Mouse (Mus musculus) MEL-GATA-1-ER (cell line): ENCODE results near the gene Ist1.
A peak's percentile ranks its signal among the peaks of the same experiment; 100 is the strongest.

Experiments used
- DNase-seq: peaks from one replicate; pipeline ENCODE4 v3.0.0-alpha.2; 2012; ENCODE audit warnings: low read depth; ENCODE audit errors: extremely low read depth

The Ist1 gene

DNA sequence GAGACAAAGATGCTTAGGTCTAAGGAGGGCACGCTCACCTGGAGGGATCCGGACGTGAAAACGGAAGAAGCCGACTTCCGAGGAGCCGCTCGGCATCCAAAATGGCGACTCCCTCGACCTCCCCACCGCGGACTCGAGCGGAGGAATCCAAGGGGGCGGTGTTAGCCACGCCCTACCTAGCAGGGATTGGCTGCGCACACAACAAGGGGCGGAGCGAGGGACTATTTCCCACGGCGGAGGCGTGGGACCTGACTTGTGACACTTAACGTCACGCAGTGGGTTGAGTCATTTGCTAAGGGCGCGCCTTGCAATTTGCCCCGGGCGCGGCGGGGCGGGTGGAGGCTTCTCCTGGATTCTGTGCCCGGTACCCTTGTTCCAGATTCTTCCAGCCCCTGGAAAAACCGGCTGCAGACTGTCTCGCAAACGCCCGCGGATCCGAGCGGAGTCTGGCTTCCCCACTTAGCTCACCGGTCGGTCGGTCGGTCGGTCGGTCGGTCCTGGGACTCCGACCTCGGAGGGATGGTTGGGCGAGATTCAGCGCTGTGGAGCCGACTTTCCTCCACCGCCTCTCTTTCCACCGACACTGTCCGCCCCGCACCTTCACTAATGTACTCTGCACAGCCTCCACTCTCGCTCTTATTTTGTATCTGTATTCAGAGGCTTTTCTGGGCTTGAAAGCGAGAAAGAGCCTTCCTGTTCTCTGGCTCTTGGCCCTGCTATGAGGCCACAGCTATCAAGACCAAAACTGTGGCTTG lies at the start of gene Ist1:
Gene Ist1, minus strand, starts transcription at position 115 of the 755 bp plus-strand sequence.
- peak; percentile 97 for DNase-seq

GRCm38 (mm10) chr8:109738049-109738380 lies 45.0 kb upstream of the Ist1 start:
- no peak for DNase-seq

DNA sequence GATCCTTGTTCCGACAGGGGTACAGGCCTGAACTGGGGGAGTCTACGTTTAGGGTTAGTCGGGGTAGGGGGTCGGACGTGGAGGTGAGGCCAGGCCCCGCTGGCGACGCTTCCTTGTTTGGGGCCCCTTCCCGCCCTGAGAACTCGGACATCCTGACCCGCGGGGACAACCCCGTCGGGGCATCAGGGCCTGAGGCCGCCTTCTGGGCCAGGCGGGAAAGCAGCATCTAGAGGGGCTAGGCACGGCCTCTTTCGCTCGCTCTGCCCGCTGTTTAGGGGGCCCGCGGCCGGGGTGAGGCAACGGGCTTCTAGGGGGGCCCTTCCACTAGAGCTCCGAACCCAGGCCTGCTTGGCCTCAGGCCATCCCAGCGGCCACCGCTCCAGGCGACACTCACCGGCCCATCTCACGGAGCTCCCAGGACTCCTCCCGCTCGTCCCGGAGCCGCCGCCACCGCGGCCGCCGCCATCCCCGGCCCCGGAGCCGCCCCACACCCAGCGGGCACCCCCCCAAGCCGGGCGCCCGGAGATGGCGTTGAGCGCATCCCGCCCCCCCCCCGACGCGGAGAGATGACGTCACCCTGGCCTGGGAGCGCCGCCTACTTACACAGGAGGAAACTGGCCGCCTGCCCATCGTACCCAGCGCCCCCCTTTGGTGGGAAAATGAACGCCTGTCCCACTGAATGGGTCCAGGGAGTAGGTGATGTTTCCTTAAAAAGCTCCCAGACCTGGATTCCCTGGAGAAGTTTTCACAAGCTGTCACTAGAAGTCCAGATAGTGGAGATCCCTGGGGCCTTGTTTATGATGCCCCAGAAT lies 44.4 kb upstream of the Ist1 start, which contains the start of gene Atxn1l:
Gene Atxn1l, minus strand, starts transcription at position 503 of the 812 bp plus-strand sequence.
- peak; percentile 25 for DNase-seq

GRCm38 (mm10) chr8:109736819-109737218 lies 43.8 kb upstream of the Ist1 start:
- DNase-seq, result no peak

GRCm38 (mm10) chr8:109734018-109734417 lies 41.0 kb upstream of the Ist1 start:
- DNase-seq, result no peak

- DNase-seq, result no peak
Observed at GRCm38 (mm10) chr8:109731012-109731411, 38.0 kb upstream of the Ist1 start.

- no peak for DNase-seq
Observed at GRCm38 (mm10) chr8:109725106-109725505, 32.0 kb upstream of the Ist1 start.

DNA sequence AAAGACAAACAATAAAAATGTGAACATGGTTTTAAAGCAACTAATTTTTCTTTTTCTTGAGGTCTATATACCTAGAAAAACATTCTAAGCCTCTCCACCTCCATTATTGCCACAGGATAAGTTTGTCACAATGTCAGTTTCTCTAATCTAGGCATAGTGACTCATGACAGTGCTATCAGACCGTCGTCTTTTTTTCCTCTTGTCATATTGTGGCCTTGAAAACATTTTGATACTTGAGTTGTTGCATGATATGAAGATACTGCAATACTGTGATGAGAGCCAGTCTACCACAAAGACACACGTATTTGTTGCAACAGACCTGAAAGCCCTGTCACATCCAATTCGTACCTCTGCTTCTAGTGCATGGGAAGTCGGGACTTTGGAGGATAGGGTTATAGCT lies 21.9 kb upstream of the Ist1 start:
- no peak for DNase-seq

DNA sequence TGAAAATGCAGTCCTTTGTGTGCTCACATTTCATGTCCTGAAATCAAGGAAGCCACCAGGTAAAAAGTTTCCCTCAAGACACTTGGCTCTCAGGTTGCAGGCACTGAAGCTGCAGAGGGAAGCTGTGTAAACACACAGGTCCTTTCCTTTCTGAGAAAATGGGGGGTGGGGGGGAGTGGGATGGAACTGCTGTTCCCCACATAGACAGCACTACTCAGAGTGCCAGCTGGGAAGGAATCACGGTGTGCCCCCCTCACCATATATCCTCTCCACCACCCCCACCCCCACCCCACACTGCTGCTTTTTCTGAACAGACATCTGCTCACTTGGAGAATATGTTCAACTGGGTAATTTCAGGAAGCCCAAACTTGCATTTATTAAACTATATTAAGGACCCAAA lies 19.5 kb upstream of the Ist1 start:
- DNase-seq, result no peak

GRCm38 (mm10) chr8:109707921-109708320 lies 14.9 kb upstream of the Ist1 start:
- no peak for DNase-seq

DNA sequence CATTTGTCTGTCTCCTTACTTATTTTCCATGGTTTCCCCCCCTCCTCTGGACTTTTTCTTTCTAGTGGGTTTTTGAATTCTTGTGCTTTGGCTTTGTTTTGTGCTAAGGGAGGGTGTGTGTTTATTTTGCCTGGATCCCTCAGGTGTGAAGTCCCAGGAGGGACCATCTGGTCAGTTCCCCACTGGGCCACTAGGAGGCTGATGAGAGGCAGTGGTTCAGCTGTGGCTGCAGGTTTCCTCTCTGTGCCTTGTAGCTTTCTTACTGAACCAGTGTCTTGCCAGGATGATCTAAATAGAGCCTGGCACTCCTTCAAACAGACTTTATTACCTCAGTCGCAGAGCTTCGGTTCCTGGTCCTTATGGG lies 13.8 kb upstream of the Ist1 start:
- DNase-seq, result peak; percentile 49

GRCm38 (mm10) chr8:109706076-109706873 lies 13.2 kb upstream of the Ist1 start:
- DNase-seq, result peak; percentile 10

GRCm38 (mm10) chr8:109705320-109706075 lies 12.4 kb upstream of the Ist1 start, which contains the start of gene Zfp821:
TSS of gene Zfp821 (plus strand) at chr8:109705546.
- peak; percentile 49 for DNase-seq

DNA sequence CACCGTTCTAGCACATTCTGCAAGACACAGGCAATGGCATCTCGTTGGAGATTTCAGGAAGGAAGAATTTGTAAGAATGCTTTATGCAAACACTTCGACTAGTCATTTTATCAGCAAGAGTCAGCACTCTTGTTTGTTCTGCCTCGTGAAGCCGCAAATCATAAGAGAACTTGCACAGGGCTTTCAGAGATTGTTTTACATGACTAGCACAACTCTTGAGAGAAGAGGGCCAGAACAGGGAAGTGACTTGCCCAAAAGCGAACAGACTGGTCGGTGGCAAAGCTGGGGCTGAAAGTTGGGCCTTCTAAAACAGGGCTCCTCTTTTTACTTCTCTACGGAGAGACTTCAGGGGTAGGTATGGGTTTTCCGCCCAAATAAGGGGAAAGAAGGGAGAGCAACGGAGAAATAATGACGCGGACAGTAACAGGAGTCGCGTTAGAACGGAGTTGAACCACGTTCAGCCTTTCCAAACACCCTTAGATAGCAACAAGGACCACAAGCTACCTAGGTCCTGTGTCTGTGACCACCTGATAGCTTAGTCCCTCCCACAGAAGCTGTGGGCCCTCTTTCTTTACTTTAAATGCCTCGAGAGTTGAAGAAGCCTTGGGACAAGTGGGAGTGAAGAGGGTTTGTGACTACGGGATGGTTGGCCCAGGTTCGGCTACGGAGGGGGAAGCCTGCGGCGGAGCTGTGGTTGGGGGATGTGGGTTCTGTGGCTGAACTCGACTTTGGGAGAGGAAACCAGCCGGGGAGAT lies 11.7 kb upstream of the Ist1 start:
- peak; percentile 71 for DNase-seq

DNA sequence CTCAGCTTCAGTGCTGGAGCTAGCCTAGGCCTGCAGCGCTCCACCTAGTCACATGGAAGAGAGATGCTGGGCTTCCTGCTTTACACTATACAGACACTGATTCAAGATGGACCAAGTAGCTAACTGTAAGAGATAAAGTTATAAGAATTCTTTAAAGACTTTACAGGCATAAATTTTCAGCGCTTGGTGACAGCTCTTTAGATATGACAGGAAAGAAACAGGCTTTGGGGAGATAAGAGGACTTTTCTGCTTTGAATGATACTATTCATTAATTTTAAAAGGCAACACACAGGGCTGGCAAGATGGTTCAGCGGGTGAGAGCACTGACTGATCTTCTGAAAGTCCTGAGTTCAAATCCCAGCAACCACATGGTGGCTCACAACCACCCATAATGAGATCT lies 5.4 kb upstream of the Ist1 start:
- DNase-seq, result peak; percentile 9

DNA sequence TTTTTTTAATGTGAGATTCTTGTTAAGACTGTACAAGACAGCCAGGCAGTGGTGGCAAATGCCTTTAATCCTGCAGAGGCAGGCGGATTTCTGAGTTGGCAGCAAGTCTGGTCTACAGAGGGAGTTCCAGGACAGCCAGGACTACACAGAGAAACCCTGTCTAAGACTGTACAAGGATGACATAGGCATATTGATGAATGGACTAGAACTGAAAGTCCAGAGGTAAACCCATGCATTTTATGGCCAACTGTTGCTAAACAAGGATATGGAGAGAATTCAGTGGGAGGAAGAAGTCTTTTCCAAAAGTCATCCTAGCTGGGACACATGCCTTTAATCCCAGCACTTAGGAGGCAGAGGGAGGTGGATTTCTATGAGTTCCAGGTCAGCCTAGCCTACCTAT lies 4.7 kb upstream of the Ist1 start:
- no peak for DNase-seq

- DNase-seq, result no peak
Observed at GRCm38 (mm10) chr8:109694154-109694553, 1.1 kb upstream of the Ist1 start.

GRCm38 (mm10) chr8:109692443-109693145 lies 466 bp downstream of the Ist1 start:
- peak; percentile 7 for DNase-seq

- peak; percentile 31 for DNase-seq
Observed at GRCm38 (mm10) chr8:109691769-109692168, 1.3 kb downstream of the Ist1 start.

- DNase-seq, result no peak
Observed at GRCm38 (mm10) chr8:109687248-109687647, 5.8 kb downstream of the Ist1 start.
